Mouse (Mus musculus) neural tube, embryonic 11.5 days (tissue): Measurements from ENCODE around the gene Olfr1155. TPM values are rescaled to one million over a fixed set of nuclear protein-coding genes. Genes with fewer than 3 reads are reported as not detected.

Experiments used
- ATAC-seq: fragments of 200-750 bp; cut with Nextera tagmentation; 2 replicates; pipeline ENCODE4 v1.8.0; 2017; ENCODE audit warnings: moderate number of reproducible peaks, mild to moderate bottlenecking, moderate TSS enrichment, moderate library complexity; ENCODE audit not compliant: insufficient read depth, low FRiP score, low TSS enrichment
- DNase-seq: peaks from one replicate; pipeline ENCODE4 v3.0.0-alpha.2; 2015; ENCODE audit warnings: low spot score
- H3K27ac ChIP-seq: fragments of 300-500 bp; sonication (generic); 2 replicates; pipeline ENCODE4 v1.5.1; 2014; ENCODE audit warnings: low read depth, mild to moderate bottlenecking, low read length
- H3K27me3 ChIP-seq: fragments of 300-500 bp; sonication (generic); 2 replicates; pipeline ENCODE4 v1.6.1; 2014; ENCODE audit warnings: mild to moderate bottlenecking, low read length, mixed read lengths; ENCODE audit not compliant: control insufficient read depth, insufficient read depth
- H3K36me3 ChIP-seq: fragments of 300-500 bp; sonication (generic); 2 replicates; pipeline ENCODE4 v1.6.1; 2014; ENCODE audit warnings: mild to moderate bottlenecking, low read length, moderate library complexity, mixed read lengths; ENCODE audit not compliant: control insufficient read depth, insufficient read depth
- H3K4me1 ChIP-seq: fragments of 300-500 bp; sonication (generic); 2 replicates; pipeline ENCODE4 v1.6.1; 2014; ENCODE audit warnings: low read length, mixed read lengths; ENCODE audit not compliant: control insufficient read depth, insufficient read depth
- H3K4me2 ChIP-seq: fragments of 300-500 bp; sonication (generic); 2 replicates; pipeline ENCODE4 v1.6.1; 2014; ENCODE audit warnings: low read depth, mild to moderate bottlenecking, moderate library complexity
- H3K4me3 ChIP-seq: fragments of 300-500 bp; sonication (generic); 2 replicates; pipeline ENCODE4 v1.5.1; 2014; ENCODE audit warnings: low read depth, low read length
- H3K9ac ChIP-seq: fragments of 300-500 bp; sonication (generic); 2 replicates; pipeline ENCODE4 v1.6.1; 2014; ENCODE audit warnings: mild to moderate bottlenecking, low read length
- H3K9me3 ChIP-seq: fragments of 300-500 bp; sonication (generic); 2 replicates; pipeline ENCODE4 v1.6.1; 2016; ENCODE audit warnings: low read length; ENCODE audit not compliant: control insufficient read depth
- WGBS: fragments of 180-500 bp; shearing (Covaris S2); extraction: QIAGEN DNeasy Blood & Tissue Kit; methylation state at CpG from one replicate; pipeline ENCODE4 v1.1.7; 2014; 5-methylcytosine and 5-hydroxymethylcytosine counted together
- polyA plus RNA-seq: library from polyadenylated mRNA; unstranded; fragments of >200 nt; fragmentation: Nextera tagmentation; extraction: Ambion mirVana; gene quantifications from 2 replicates; pipeline ENCODE4 v1.2.1, GENCODE M21; 2014

Gene Olfr1155
- polyA plus RNA-seq, result not detected in 2 replicates

- Histone ChIP-seq H3K9me3 (no peaks in the 10 kb centered on the region), H3K27me3 (no peaks in the 10 kb centered on the region), H3K9ac (no peak within 1 kb of the TSS), H3K27ac (no peak within 1 kb of the TSS), H3K4me1 (no peaks in the 10 kb centered on the region), H3K4me2 (no peak within 1 kb of the TSS), H3K4me3 (no peak within 1 kb of the TSS), H3K36me3 (no peaks in the 10 kb centered on the region)
- no peak for ATAC-seq
- 100% methylated on average over 1 of the region's 1 CpGs for WGBS
- DNase-seq, result no peak
Observed at GRCm38 (mm10) chr2:87945037-87945436, at the start of gene Olfr1155. Gene Olfr1155 (minus strand): TSS chr2:87945137.

- Histone ChIP-seq H3K4me1 (no peaks in the 10 kb centered on the region), H3K4me3 (no peak within 1 kb of the TSS), H3K27ac (no peak within 1 kb of the TSS), H3K9me3 (no peaks in the 10 kb centered on the region), H3K9ac (no peak within 1 kb of the TSS), H3K4me2 (no peak within 1 kb of the TSS), H3K36me3 (no peaks in the 10 kb centered on the region), H3K27me3 (no peaks in the 10 kb centered on the region)
- DNase-seq (no peak), ATAC-seq (no peak)
Observed at GRCm38 (mm10) chr2:87989813-87990212, 44.9 kb upstream of the Olfr1155 start, which contains the start of gene Olfr1158. Gene Olfr1158 (plus strand): TSS chr2:87990113.

- no peaks in the 10 kb centered on the region for H3K27me3 ChIP-seq
- no peak within 1 kb of the TSS for H3K4me3 ChIP-seq
- no peaks in the 10 kb centered on the region for H3K9me3 ChIP-seq
- DNase-seq (no peak), ATAC-seq (no peak)
- no peak within 1 kb of the TSS for H3K27ac ChIP-seq
- no peak within 1 kb of the TSS for H3K9ac ChIP-seq
- H3K36me3 ChIP-seq, result no peaks in the 10 kb centered on the region
- no peaks in the 10 kb centered on the region for H3K4me1 ChIP-seq
- 79% methylated on average over 3 of the region's 3 CpGs for WGBS
- H3K4me2 ChIP-seq, result no peak within 1 kb of the TSS
Observed at GRCm38 (mm10) chr2:87974563-87974962, 29.6 kb upstream of the Olfr1155 start, which contains the start of gene Olfr74. Gene Olfr74 (minus strand): TSS chr2:87974663.

- H3K4me3 ChIP-seq, result no peak within 1 kb of the TSS
- H3K27me3 ChIP-seq, result no peaks in the 10 kb centered on the region
- H3K9ac ChIP-seq, result no peak within 1 kb of the TSS
- no peak within 1 kb of the TSS for H3K4me2 ChIP-seq
- ATAC-seq (no peak), DNase-seq (no peak)
- no peak within 1 kb of the TSS for H3K27ac ChIP-seq
- WGBS, result 96% methylated on average over 4 of the region's 4 CpGs
- no peaks in the 10 kb centered on the region for H3K4me1 ChIP-seq
- no peaks in the 10 kb centered on the region for H3K36me3 ChIP-seq
- no peaks in the 10 kb centered on the region for H3K9me3 ChIP-seq
Observed at GRCm38 (mm10) chr2:87968199-87968598, 23.3 kb upstream of the Olfr1155 start, which contains the start of gene Olfr1157. Gene Olfr1157 (minus strand): TSS chr2:87968299.

- H3K4me2 ChIP-seq, result no peak within 1 kb of the TSS
- DNase-seq (no peak), ATAC-seq (no peak)
- no peaks in the 10 kb centered on the region for H3K36me3 ChIP-seq
- no peak within 1 kb of the TSS for H3K4me3 ChIP-seq
- H3K27me3 ChIP-seq, result no peaks in the 10 kb centered on the region
- H3K27ac ChIP-seq, result no peak within 1 kb of the TSS
- no peaks in the 10 kb centered on the region for H3K4me1 ChIP-seq
- H3K9ac ChIP-seq, result no peak within 1 kb of the TSS
- no peaks in the 10 kb centered on the region for H3K9me3 ChIP-seq
Observed at GRCm38 (mm10) chr2:87953000-87953399, 8.1 kb upstream of the Olfr1155 start, which contains the start of gene Olfr1156. Gene Olfr1156 (minus strand): TSS chr2:87953100.

GRCm38 (mm10) chr2:87905066-87905465 is 39.9 kb downstream of the Olfr1155 start, which contains the start of gene Olfr1154:
Gene Olfr1154 (minus strand): TSS chr2:87905166.
- Histone ChIP-seq H3K36me3 (no peaks in the 10 kb centered on the region), H3K27me3 (no peaks in the 10 kb centered on the region), H3K9me3 (no peaks in the 10 kb centered on the region), H3K9ac (no peak within 1 kb of the TSS), H3K4me3 (no peak within 1 kb of the TSS), H3K27ac (no peak within 1 kb of the TSS), H3K4me2 (no peak within 1 kb of the TSS), H3K4me1 (no peaks in the 10 kb centered on the region)
- ATAC-seq (no peak), DNase-seq (no peak)
- WGBS, result 80% methylated on average over 1 of the region's 1 CpGs

GRCm38 (mm10) chr2:87894662-87895061 is 50.3 kb downstream of the Olfr1155 start, which contains the start of gene Olfr1153:
Gene Olfr1153 (plus strand): TSS chr2:87894962.
- no peak within 1 kb of the TSS for H3K4me2 ChIP-seq
- 78% methylated on average over 1 of the region's 1 CpGs for WGBS
- DNase-seq (no peak), ATAC-seq (no peak)
- no peaks in the 10 kb centered on the region for H3K9me3 ChIP-seq
- H3K36me3 ChIP-seq, result no peaks in the 10 kb centered on the region
- H3K9ac ChIP-seq, result no peak within 1 kb of the TSS
- H3K4me3 ChIP-seq, result no peak within 1 kb of the TSS
- H3K4me1 ChIP-seq, result no peaks in the 10 kb centered on the region
- H3K27me3 ChIP-seq, result no peaks in the 10 kb centered on the region
- H3K27ac ChIP-seq, result no peak within 1 kb of the TSS

Other genes starting within 250 kb of the Olfr1155 start
- not detected in 2 replicates for gene Olfr1137, start 232.0 kb downstream of the Olfr1155 start, polyA plus RNA-seq
- not detected in 2 replicates for gene Olfr1138, start 205.2 kb downstream of the Olfr1155 start, polyA plus RNA-seq
- not detected in 2 replicates for gene Olfr1140, start 201.4 kb downstream of the Olfr1155 start, polyA plus RNA-seq
- gene Olfr1141, start 191.1 kb downstream of the Olfr1155 start, polyA plus RNA-seq, result not detected in 2 replicates
- gene Olfr152, start 165.7 kb downstream of the Olfr1155 start, polyA plus RNA-seq, result not detected in 2 replicates
- gene Olfr1143, start 144.5 kb downstream of the Olfr1155 start, polyA plus RNA-seq, result not detected in 2 replicates
- gene Olfr1145, start 135.3 kb downstream of the Olfr1155 start, polyA plus RNA-seq, result not detected in 2 replicates
- not detected in 2 replicates for gene Olfr1148, start 114.6 kb downstream of the Olfr1155 start, polyA plus RNA-seq
- not detected in 2 replicates for gene Olfr1150-ps1, start 101.1 kb downstream of the Olfr1155 start, polyA plus RNA-seq
- gene Olfr1151, start 89.3 kb downstream of the Olfr1155 start, polyA plus RNA-seq, result not detected in 2 replicates
- gene Olfr1152, start 78.6 kb downstream of the Olfr1155 start, polyA plus RNA-seq, result not detected in 2 replicates
- not detected in 2 replicates for gene Olfr1153, start 50.2 kb downstream of the Olfr1155 start, polyA plus RNA-seq
- not detected in 2 replicates for gene Olfr1154, start 40.0 kb downstream of the Olfr1155 start, polyA plus RNA-seq
- not detected in 2 replicates for gene Olfr1156, start 8.0 kb upstream of the Olfr1155 start, polyA plus RNA-seq
- not detected in 2 replicates for gene Olfr1157, start 23.2 kb upstream of the Olfr1155 start, polyA plus RNA-seq
- gene Olfr74, start 29.5 kb upstream of the Olfr1155 start, polyA plus RNA-seq, result not detected in 2 replicates
- not detected in 2 replicates for gene Olfr1158, start 45.0 kb upstream of the Olfr1155 start, polyA plus RNA-seq
- gene Olfr1160, start 63.1 kb upstream of the Olfr1155 start, polyA plus RNA-seq, result not detected in 2 replicates
- gene Olfr1161, start 77.6 kb upstream of the Olfr1155 start, polyA plus RNA-seq, result not detected in 2 replicates
- not detected in 2 replicates for gene Olfr73, start 92.6 kb upstream of the Olfr1155 start, polyA plus RNA-seq
- not detected in 2 replicates for gene Olfr1162, start 106.0 kb upstream of the Olfr1155 start, polyA plus RNA-seq
- not detected in 2 replicates for gene Olfr1163, start 126.7 kb upstream of the Olfr1155 start, polyA plus RNA-seq
- gene Olfr1164, start 148.8 kb upstream of the Olfr1155 start, polyA plus RNA-seq, result not detected in 2 replicates
- not detected in 2 replicates for gene Olfr1166, start 183.1 kb upstream of the Olfr1155 start, polyA plus RNA-seq
- not detected in 2 replicates for gene Olfr1167, start 210.1 kb upstream of the Olfr1155 start, polyA plus RNA-seq
- gene Olfr1168, start 236.7 kb upstream of the Olfr1155 start, polyA plus RNA-seq, result not detected in 2 replicates